Mouse (Mus musculus): ENCODE results near the gene Ldah. TPM values are rescaled to one million over a fixed set of nuclear protein-coding genes. Genes with fewer than 3 reads are reported as not detected.

Ldah gene
- total and polyA plus RNA-seq, 2 experiments from 2014 or later, result 43.9 to 65.3 TPM

GRCm38 (mm10) chr12:8275424-8275823 lies 67.5 kb downstream of the Ldah start:
- H3K4me3 ChIP-seq (ENCODE audit: low read length), result no peak overlapping the region
- no peak for ATAC-seq
- no peaks in the 10 kb centered on the region for H3K4me1 ChIP-seq (ENCODE audit: insufficient read depth, low read length)

DNA sequence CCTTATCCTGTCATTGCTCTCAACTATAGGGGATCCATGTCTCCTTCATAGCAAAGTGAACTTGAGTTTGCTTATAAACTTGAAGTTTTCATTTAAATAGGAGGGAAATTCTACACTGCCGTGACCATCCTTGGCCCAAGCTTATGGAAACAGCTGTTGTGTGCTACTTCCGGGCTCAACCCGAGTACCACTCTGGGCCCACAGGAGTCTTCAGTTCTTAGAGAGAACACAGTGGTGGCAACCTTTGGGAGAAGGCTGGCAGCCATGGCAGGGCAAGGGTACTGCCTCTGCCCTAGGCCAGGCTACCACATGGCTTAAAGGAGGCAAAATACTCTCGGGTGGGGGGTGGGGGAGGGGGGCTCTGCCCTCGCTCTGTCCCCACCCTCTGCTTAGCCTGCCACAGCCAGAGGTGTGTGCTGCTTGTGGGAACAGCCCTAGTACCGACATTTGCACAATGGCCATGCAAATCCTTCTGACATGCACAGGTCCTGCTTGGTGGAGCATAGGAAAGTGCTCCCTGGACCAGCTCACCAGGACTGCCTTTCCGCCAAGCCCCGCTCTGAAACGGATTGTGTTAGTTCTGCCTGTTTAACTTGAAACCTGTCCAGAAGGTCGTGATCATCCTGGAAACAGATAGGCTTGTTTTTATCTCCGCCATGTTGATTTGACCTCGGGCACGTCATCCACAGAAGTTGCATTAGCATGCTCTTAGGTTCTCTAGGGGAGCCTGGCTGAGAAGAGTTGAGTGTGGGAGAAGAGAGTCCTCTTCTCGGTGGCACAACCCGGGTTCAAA lies 73.5 kb downstream of the Ldah start:
- H3K27ac ChIP-seq, result no peak overlapping the region
- 77% methylated on average over 15 of the region's 15 CpGs for WGBS
- DNase-seq (ENCODE audit: low spot score), result no peak
- H3K9me3 ChIP-seq (ENCODE audit: low read length), result no peaks in the 10 kb centered on the region
- H3K9ac ChIP-seq (replicated peaks; ENCODE audit: low read length), result no peak overlapping the region
- TF ChIP-seq CTCF (IDR thresholded peaks at IDR 0.05; ENCODE audit: low read depth), result no peak
- no peak for ATAC-seq
- no peaks in the 10 kb centered on the region for H3K27me3 ChIP-seq (ENCODE audit: insufficient read depth, low read length)
- H3K4me2 ChIP-seq (ENCODE audit: low read depth, low read length), result no peak overlapping the region
- no peaks in the 10 kb centered on the region for H3K36me3 ChIP-seq (ENCODE audit: insufficient read depth, low read length)
- no peak overlapping the region for H3K4me3 ChIP-seq (ENCODE audit: low read length)
- no peaks in the 10 kb centered on the region for H3K4me1 ChIP-seq (ENCODE audit: insufficient read depth, low read length)

More at GRCm38 (mm10) chr12:8275424-8275823, 67.5 kb downstream of the Ldah start:
- Histone ChIP-seq H3K27ac (no peak overlapping the region), H3K9me3 (ENCODE audit: low read length) (no peaks in the 10 kb centered on the region), H3K4me2 (ENCODE audit: low read depth, low read length) (no peak overlapping the region), H3K27me3 (ENCODE audit: insufficient read depth, low read length) (no peaks in the 10 kb centered on the region), H3K36me3 (ENCODE audit: insufficient read depth, low read length) (no peaks in the 10 kb centered on the region), H3K9ac (replicated peaks; ENCODE audit: low read length) (no peak overlapping the region)
- TF ChIP-seq CTCF (IDR thresholded peaks at IDR 0.05; ENCODE audit: low read depth), result no peak
- 86% methylated on average over 4 of the region's 4 CpGs for WGBS
- DNase-seq (ENCODE audit: low spot score), result no peak

DNA sequence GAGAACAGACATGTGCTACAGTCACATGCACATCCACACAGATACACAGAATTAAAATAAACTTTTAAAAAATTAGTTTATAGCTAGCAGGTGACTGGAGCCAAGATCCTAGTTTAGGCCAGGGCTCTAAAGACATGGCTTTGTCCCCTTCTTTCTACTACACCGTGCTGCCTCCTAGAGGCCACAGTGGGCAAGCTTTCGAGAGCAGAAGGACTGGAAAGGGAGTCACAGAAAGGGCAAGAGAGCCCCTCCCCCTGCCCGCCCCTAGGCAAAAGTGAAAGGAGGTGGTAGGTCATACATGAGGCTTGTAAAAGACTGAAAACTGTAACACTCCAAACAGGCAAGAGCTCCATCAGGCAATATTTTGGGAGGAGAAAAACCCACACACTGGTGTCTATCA lies 80.1 kb downstream of the Ldah start:
- 0 out of 2 replicates have a peak, but pooled peaks have one; percentile 8 for TF ChIP-seq CTCF (IDR thresholded peaks at IDR 0.05; ENCODE audit: low read depth)
- H3K9ac ChIP-seq (replicated peaks; ENCODE audit: low read length), result no peak overlapping the region
- H3K9me3 ChIP-seq (ENCODE audit: low read length), result no peaks in the 10 kb centered on the region
- no peak for ATAC-seq
- H3K4me1 ChIP-seq (ENCODE audit: insufficient read depth, low read length), result peaks cover 9% of the 10 kb centered on the region
- 74% methylated on average over 3 of the region's 3 CpGs for WGBS
- no peak overlapping the region for H3K4me3 ChIP-seq (ENCODE audit: low read length)
- H3K27ac ChIP-seq, result no peak overlapping the region
- no peaks in the 10 kb centered on the region for H3K27me3 ChIP-seq (ENCODE audit: insufficient read depth, low read length)
- no peaks in the 10 kb centered on the region for H3K36me3 ChIP-seq (ENCODE audit: insufficient read depth, low read length)
- DNase-seq (ENCODE audit: low spot score), result no peak
- H3K4me2 ChIP-seq (ENCODE audit: low read depth, low read length), result no peak overlapping the region

DNA sequence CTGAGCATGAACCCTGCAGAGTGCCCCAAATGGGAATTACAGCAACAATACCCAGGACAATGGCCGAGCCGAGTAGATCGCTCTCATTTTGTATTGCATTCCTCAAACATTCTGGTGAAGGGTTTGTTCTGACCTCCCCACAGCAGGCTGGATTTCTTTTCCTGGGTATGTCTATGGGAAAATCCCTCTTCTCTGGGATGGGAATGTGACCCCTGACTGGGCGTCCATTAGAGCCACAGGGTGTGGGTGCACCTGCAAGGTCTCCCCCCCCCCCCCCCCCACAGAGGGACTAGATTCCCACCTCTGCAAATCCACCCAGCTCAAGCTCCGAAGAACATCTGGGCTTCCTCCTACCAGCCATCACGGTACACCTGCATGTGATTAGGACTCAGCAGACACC lies 81.2 kb downstream of the Ldah start:
- no peak overlapping the region for H3K4me3 ChIP-seq (ENCODE audit: low read length)
- H3K27me3 ChIP-seq (ENCODE audit: insufficient read depth, low read length), result no peaks in the 10 kb centered on the region
- ATAC-seq (no peak), DNase-seq (ENCODE audit: low spot score) (no peak)
- no peak for TF ChIP-seq CTCF (IDR thresholded peaks at IDR 0.05; ENCODE audit: low read depth)
- WGBS, result 71% methylated on average over 5 of the region's 6 CpGs
- H3K36me3 ChIP-seq (ENCODE audit: insufficient read depth, low read length), result no peaks in the 10 kb centered on the region
- peaks cover 9% of the 10 kb centered on the region for H3K4me1 ChIP-seq (ENCODE audit: insufficient read depth, low read length)
- H3K9me3 ChIP-seq (ENCODE audit: low read length), result no peaks in the 10 kb centered on the region
- no peak overlapping the region for H3K4me2 ChIP-seq (ENCODE audit: low read depth, low read length)
- H3K9ac ChIP-seq (replicated peaks; ENCODE audit: low read length), result no peak overlapping the region
- no peak overlapping the region for H3K27ac ChIP-seq

DNA sequence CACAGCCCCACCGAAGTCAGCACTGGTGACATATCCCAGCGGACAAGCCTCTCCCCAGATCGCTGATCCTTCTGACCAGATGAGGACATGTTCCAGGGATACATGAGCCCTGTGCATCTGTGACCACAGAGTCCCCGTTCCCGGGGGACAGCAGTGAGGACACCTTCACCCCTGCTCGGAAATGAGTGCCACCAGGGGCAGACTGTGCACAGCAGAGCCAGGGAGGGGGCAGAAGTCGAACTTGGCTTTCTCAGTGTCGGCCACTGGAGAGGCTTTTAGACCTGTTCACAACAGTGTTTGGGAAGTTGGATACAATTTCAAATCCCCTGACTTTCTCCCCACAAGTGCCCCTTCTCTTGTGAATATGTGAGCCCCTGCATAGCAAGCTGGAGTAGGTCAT lies 81.6 kb downstream of the Ldah start:
- no peak overlapping the region for H3K9ac ChIP-seq (replicated peaks; ENCODE audit: low read length)
- ATAC-seq, result no peak
- no peak overlapping the region for H3K4me3 ChIP-seq (ENCODE audit: low read length)
- H3K27ac ChIP-seq, result no peak overlapping the region
- no peaks in the 10 kb centered on the region for H3K36me3 ChIP-seq (ENCODE audit: insufficient read depth, low read length)
- WGBS, result 86% methylated on average over 8 of the region's 8 CpGs
- no peaks in the 10 kb centered on the region for H3K27me3 ChIP-seq (ENCODE audit: insufficient read depth, low read length)
- no peak overlapping the region for H3K4me2 ChIP-seq (ENCODE audit: low read depth, low read length)
- H3K4me1 ChIP-seq (ENCODE audit: insufficient read depth, low read length), result peaks cover 9% of the 10 kb centered on the region
- no peak for TF ChIP-seq CTCF (IDR thresholded peaks at IDR 0.05; ENCODE audit: low read depth)
- no peak for DNase-seq (ENCODE audit: low spot score)
- H3K9me3 ChIP-seq (ENCODE audit: low read length), result no peaks in the 10 kb centered on the region

DNA sequence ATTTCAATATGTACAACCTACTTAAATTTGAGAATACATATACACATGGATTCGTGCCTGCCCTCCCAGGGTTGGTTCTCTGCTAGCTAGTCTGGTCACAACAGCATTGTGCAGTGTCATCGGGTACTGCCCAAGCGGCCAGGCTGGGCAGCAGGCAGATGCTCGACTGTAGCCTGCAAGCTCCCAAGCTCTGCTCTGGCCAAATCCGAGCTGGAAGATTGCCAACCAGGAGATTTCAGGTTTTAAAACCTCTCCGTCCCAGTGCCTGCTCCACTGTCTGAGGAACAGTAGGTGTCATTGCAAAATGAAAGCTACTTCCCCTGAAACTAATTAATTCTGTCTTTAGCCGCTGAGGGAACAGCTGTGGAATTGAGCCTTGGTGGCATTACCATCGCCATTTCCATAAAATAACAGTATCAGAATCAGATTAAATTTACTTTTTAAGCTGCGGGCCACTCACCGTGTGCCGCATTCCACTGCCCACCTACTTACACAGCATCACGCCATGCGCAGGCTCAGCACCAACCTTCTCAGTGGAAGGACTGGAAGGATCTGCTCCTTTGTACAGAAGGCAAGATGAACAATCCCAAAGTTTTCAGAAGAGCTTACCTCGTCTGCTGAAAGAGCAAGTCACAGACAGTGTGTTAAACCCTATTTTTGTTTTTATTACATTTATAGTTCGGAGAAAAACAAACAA lies 83.4 kb downstream of the Ldah start:
- Histone ChIP-seq H3K9ac (replicated peaks; ENCODE audit: low read length) (no peak overlapping the region), H3K4me1 (ENCODE audit: insufficient read depth, low read length) (peaks cover 9% of the 10 kb centered on the region), H3K36me3 (ENCODE audit: insufficient read depth, low read length) (no peaks in the 10 kb centered on the region), H3K27me3 (ENCODE audit: insufficient read depth, low read length) (no peaks in the 10 kb centered on the region), H3K9me3 (ENCODE audit: low read length) (no peaks in the 10 kb centered on the region), H3K4me3 (ENCODE audit: low read length) (no peak overlapping the region; the same call in 1 of the 2 replicates), H3K4me2 (ENCODE audit: low read depth, low read length) (peak overlapping the region; percentile 36), H3K27ac (no peak overlapping the region)
- 35% methylated on average over 15 of the region's 15 CpGs for WGBS
- no peak for TF ChIP-seq CTCF (IDR thresholded peaks at IDR 0.05; ENCODE audit: low read depth)
- ATAC-seq (peak; percentile 81), DNase-seq (ENCODE audit: low spot score) (peak; percentile 78)
